ENCODE assay signal across 9 mouse cellular contexts in genomic region chr6:92067146-92067790, GRCm38 (mm10). TPM values are rescaled to one million over a fixed set of nuclear protein-coding genes. Genes with fewer than 3 reads are reported as not detected.
DNase-seq lines count a peak whose midpoint lies in the region; ATAC-seq lines count a peak whose summit lies in the region.
"Had no signal": no experiment of that assay in that cellular context is flagged by ENCODE, and none has a peak within 500 bp of the region (broad histone marks: within the 10 kb centered on the region; RNA-seq: fewer than 3 reads in every experiment).

No protein-coding gene starts in this region.

- H3K36me3 ChIP-seq in hindbrain, embryonic 13.5 days, result peaks cover 5% of the 10 kb centered on the region; the same call in 1 of the 2 replicates

- ATAC-seq in frontal cortex, adult (ENCODE audit: low TSS enrichment), result peak; percentile 83
- ATAC-seq in hindbrain, embryonic 13.5 days (ENCODE audit: low FRiP score), result peak; percentile 90

- 36% methylated on average over 16 of the region's 16 CpGs for WGBS in hindbrain, embryonic 13.5 days

- no peaks in the 10 kb centered on the region for H3K9me3 ChIP-seq in hindbrain, embryonic 13.5 days

- peaks cover 13% of the 10 kb centered on the region for H3K4me1 ChIP-seq in hindbrain, embryonic 13.5 days (replicated peaks)

- no peak overlapping the region for H3K4me3 ChIP-seq in hindbrain, embryonic 13.5 days
- H3K4me3 ChIP-seq: myocyte had no signal

- no peaks in the 10 kb centered on the region for H3K27me3 ChIP-seq in hindbrain, embryonic 13.5 days

- H3K9ac ChIP-seq in hindbrain, embryonic 13.5 days, result no peak overlapping the region

- no peak overlapping the region for H3K4me2 ChIP-seq in hindbrain, embryonic 13.5 days

- H3K27ac ChIP-seq in hindbrain, embryonic 13.5 days, result no peak overlapping the region

- peak; percentile 87 for DNase-seq in NIH3T3 (ENCODE audit: low read depth)
- DNase-seq in cerebellum, adult 9-10 months, result peak; percentile 69
- DNase-seq in layer of hippocampus, postnatal 36 days, result peak; percentile 68 to 70
- DNase-seq in lung, postnatal 36 days, result peak; percentile 75
- peak; percentile 87 for DNase-seq in retina, postnatal 1 day
- DNase-seq in thymus, postnatal 4 days, result peak; percentile 82

RNA-seq across cellular contexts. Expression of gene Nr2c2, which starts 23.9 kb away (rescaled TPM):
- polyA plus RNA-seq in hindbrain, embryonic 13.5 days (2015; fragmentation: Nextera tagmentation; extraction: Ambion mirVana), result 22.9 and 23.7 TPM in 2 replicates
- 10 to 100 TPM; 77.6 to 87.9 TPM for total RNA-seq in layer of hippocampus, postnatal 36 days (2021)
